In the genomic region with DNA sequence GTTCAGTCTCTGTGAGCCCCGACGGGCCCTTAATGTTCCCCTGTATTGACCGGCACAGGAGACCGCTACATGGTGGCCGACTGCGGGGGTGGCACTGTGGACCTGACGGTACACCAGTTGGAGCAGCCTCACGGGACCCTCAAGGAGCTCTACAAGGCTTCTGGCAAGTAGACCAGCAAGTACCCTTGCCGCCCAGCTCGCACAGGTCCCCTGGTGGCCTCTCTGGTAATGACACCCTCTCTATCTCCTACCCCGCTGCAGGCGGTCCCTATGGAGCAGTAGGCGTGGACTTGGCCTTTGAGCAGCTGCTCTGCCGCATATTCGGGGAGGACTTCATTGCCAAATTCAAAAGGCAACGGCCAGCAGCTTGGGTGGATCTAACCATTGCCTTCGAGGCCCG, we compare ENCODE assay signal across 8 mouse cellular contexts. TPM values are rescaled to one million over a fixed set of nuclear protein-coding genes. Genes with fewer than 3 reads are reported as not detected.
DNase-seq lines count a peak whose midpoint lies in the region; ATAC-seq and TF ChIP-seq lines count a peak whose summit lies in the region.

No protein-coding gene starts in this region.

- peak; percentile 87 for ATAC-seq in granulocyte monocyte progenitor cell, adult 5-6 weeks (replicated peaks; ENCODE audit: poor library complexity, severe bottlenecking)
- 0 out of 2 replicates have a peak, but pooled peaks have one; percentile 48 for ATAC-seq in limb, embryonic 14.5 days (ENCODE audit: low FRiP score, low read depth)

- TF ChIP-seq CTCF in kidney, adult 2 months (conservative IDR thresholded peaks at IDR 0.05; ENCODE audit: insufficient read depth, insufficient read length, low read depth, low read length) = peak; percentile 75

- H3K27me3 ChIP-seq in kidney, adult 2 months (replicated peaks; ENCODE audit: control insufficient read depth, insufficient read depth, low read length) = no peaks in the 10 kb centered on the region
- no peaks in the 10 kb centered on the region for H3K27me3 ChIP-seq in limb, embryonic 14.5 days (ENCODE audit: control insufficient read depth, insufficient read depth, low read length)

- TF ChIP-seq POLR2A in kidney, adult 2 months (IDR thresholded peaks at IDR 0.05; ENCODE audit: low read depth, low read length) = no peak
- TF ChIP-seq POLR2A in limb, embryonic 14.5 days (IDR thresholded peaks at IDR 0.05; ENCODE audit: borderline replicate concordance, extremely low read depth, insufficient read depth, insufficient read length) = no peak

- no peak overlapping the region for H3K9ac ChIP-seq in limb, embryonic 14.5 days (ENCODE audit: low read depth, low read length, severe bottlenecking)

- 0 out of 2 replicates have a peak, but pooled peaks cover 2% of the 10 kb centered on the region for H3K4me1 ChIP-seq in kidney, adult 2 months (ENCODE audit: control insufficient read depth, insufficient read depth, low read length)
- H3K4me1 ChIP-seq in limb, embryonic 14.5 days (ENCODE audit: control insufficient read depth, insufficient read depth, low read length) = no peaks in the 10 kb centered on the region

- H3K9me3 ChIP-seq in limb, embryonic 14.5 days (ENCODE audit: control insufficient read depth, low read length) = no peaks in the 10 kb centered on the region

- no peak overlapping the region for H3K27ac ChIP-seq in kidney, adult 2 months (ENCODE audit: insufficient read depth, low read depth, low read length)
- no peak overlapping the region for H3K27ac ChIP-seq in limb, embryonic 14.5 days (replicated peaks; ENCODE audit: low read depth, low read length)

- peak; percentile 19 for DNase-seq in cerebellum, adult 9-11 months
- DNase-seq in cerebellum, adult 11-12 months = no peak
- DNase-seq in embryo, embryonic 10.5 days (ENCODE audit: low spot score) = peak; percentile 79
- DNase-seq in kidney, adult 2 months = peak; percentile 79
- DNase-seq in limb, embryonic 14.5 days (ENCODE audit: low spot score) = peak; percentile 66
- DNase-seq in monocyte, adult 2 months (ENCODE audit: low read depth in 1 of 2, low spot score in 2 of 2) = peak; percentile 28 to 38
- peak; percentile 88 to 96 for DNase-seq in spleen, postnatal 4 days (ENCODE audit: low spot score in 2 of 2)

- 36% methylated on average over 18 of the region's 18 CpGs for WGBS in kidney, adult 2 months
- 29% methylated on average over 18 of the region's 18 CpGs for WGBS in limb, embryonic 14.5 days

- no peaks in the 10 kb centered on the region for H3K36me3 ChIP-seq in kidney, adult 2 months (ENCODE audit: control insufficient read depth, insufficient read depth, low read length)
- peaks cover 95% of the 10 kb centered on the region for H3K36me3 ChIP-seq in limb, embryonic 14.5 days (ENCODE audit: control insufficient read depth, insufficient read depth, low read length)

- no peak overlapping the region for H3K4me3 ChIP-seq in kidney, adult 2 months (ENCODE audit: insufficient read depth, low read depth, low read length)
- H3K4me3 ChIP-seq in limb, embryonic 14.5 days (replicated peaks; ENCODE audit: low read length) = no peak overlapping the region

- no peak overlapping the region for H3K4me2 ChIP-seq in limb, embryonic 14.5 days (replicated peaks; ENCODE audit: low read depth, low read length, severe bottlenecking)

RNA-seq across cellular contexts. Expression of gene Gm11037, which starts 9.3 kb away (rescaled TPM):
- not detected in 2 replicates for total RNA-seq in granulocyte monocyte progenitor cell, adult 5-6 weeks (2014; fragmentation: Nextera tagmentation)
- total RNA-seq in granulocyte monocyte progenitor cell, adult 5-6 weeks (2017) = not detected in 2 replicates
- polyA plus RNA-seq in kidney, adult 2 months (2012; rRNA removed) = not detected in 2 replicates
- polyA plus RNA-seq in limb, embryonic 14.5 days (2012; rRNA removed) = not detected in 2 replicates
- polyA plus RNA-seq in limb, embryonic 14.5 days (2014; fragmentation: Nextera tagmentation; extraction: Ambion mirVana) = not detected in 2 replicates

RNA-seq across cellular contexts. Expression of gene Hspa12b, which starts 15.5 kb away (rescaled TPM):
- total RNA-seq in granulocyte monocyte progenitor cell, adult 5-6 weeks (2014; fragmentation: Nextera tagmentation) = not detected in 2 replicates
- total RNA-seq in granulocyte monocyte progenitor cell, adult 5-6 weeks (2017) = not detected in 2 replicates
- 7.8 and 8.4 TPM in 2 replicates for polyA plus RNA-seq in kidney, adult 2 months (2012; rRNA removed)
- 42.7 and 54.6 TPM in 2 replicates for polyA plus RNA-seq in limb, embryonic 14.5 days (2012; rRNA removed)
- 10.2 and 10.9 TPM in 2 replicates for polyA plus RNA-seq in limb, embryonic 14.5 days (2014; fragmentation: Nextera tagmentation; extraction: Ambion mirVana)

RNA-seq across cellular contexts. Expression of gene 1700037H04Rik, which starts 17.3 kb away (rescaled TPM):
- total RNA-seq in granulocyte monocyte progenitor cell, adult 5-6 weeks (2014; fragmentation: Nextera tagmentation) = 66.9 and 115 TPM in 2 replicates
- total RNA-seq in granulocyte monocyte progenitor cell, adult 5-6 weeks (2017) = 30.3 and 40.6 TPM in 2 replicates
- polyA plus RNA-seq in kidney, adult 2 months (2012; rRNA removed) = 107 and 112 TPM in 2 replicates
- polyA plus RNA-seq in limb, embryonic 14.5 days (2012; rRNA removed) = 62.7 and 76.1 TPM in 2 replicates
- polyA plus RNA-seq in limb, embryonic 14.5 days (2014; fragmentation: Nextera tagmentation; extraction: Ambion mirVana) = 59.4 and 67.4 TPM in 2 replicates

RNA-seq across cellular contexts. Expression of gene Cenpb, which starts 37.3 kb away (rescaled TPM):
- total RNA-seq in granulocyte monocyte progenitor cell, adult 5-6 weeks (2014; fragmentation: Nextera tagmentation) = 14.3 and 24.3 TPM in 2 replicates
- total RNA-seq in granulocyte monocyte progenitor cell, adult 5-6 weeks (2017) = 16.1 and 18.6 TPM in 2 replicates
- 95.3 and 105 TPM in 2 replicates for polyA plus RNA-seq in kidney, adult 2 months (2012; rRNA removed)
- polyA plus RNA-seq in limb, embryonic 14.5 days (2012; rRNA removed) = 48.3 and 56.4 TPM in 2 replicates
- 9.2 and 12.2 TPM in 2 replicates for polyA plus RNA-seq in limb, embryonic 14.5 days (2014; fragmentation: Nextera tagmentation; extraction: Ambion mirVana)

RNA-seq across cellular contexts. Expression of gene Cdc25b, which starts 44.2 kb away (rescaled TPM):
- 4.9 and 5.8 TPM in 2 replicates for total RNA-seq in granulocyte monocyte progenitor cell, adult 5-6 weeks (2014; fragmentation: Nextera tagmentation)
- total RNA-seq in granulocyte monocyte progenitor cell, adult 5-6 weeks (2017) = 6.7 and 6.8 TPM in 2 replicates
- 12.9 TPM in 2 replicates for polyA plus RNA-seq in kidney, adult 2 months (2012; rRNA removed)
- 76.4 and 88.9 TPM in 2 replicates for polyA plus RNA-seq in limb, embryonic 14.5 days (2012; rRNA removed)
- 52.1 and 56.2 TPM in 2 replicates for polyA plus RNA-seq in limb, embryonic 14.5 days (2014; fragmentation: Nextera tagmentation; extraction: Ambion mirVana)
